Comparison of ENCODE assay signal across 29 mouse cellular contexts in the genomic region with DNA sequence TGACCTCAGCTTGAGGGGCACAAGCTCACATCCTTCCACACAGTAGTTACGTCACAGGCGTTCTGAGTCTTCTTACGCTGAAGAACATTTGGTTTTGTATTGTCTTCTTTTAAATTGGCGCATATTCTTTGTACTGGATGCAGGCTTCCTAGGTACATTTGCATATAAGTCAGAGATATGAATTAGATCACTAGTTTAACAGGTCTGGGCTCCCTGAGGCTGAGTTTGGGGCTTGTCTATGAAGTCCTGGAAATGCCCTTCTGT.
DNase-seq lines count a peak whose midpoint lies in the region; ATAC-seq and TF ChIP-seq lines count a peak whose summit lies in the region.
"Had no signal": no experiment of that assay in that cellular context is flagged by ENCODE, and none has a peak within 500 bp of the region (broad histone marks: within the 10 kb centered on the region; RNA-seq: fewer than 3 reads in every experiment).

No protein-coding gene starts in this region.

- ATAC-seq in heart, embryonic 14.5 days (ENCODE audit: insufficient number of reproducible peaks, insufficient read depth, low FRiP score, low read depth) = 0 out of 2 replicates have a peak, but pooled peaks have one; percentile 10
- no peak for ATAC-seq in midbrain, embryonic 11.5 days (ENCODE audit: low FRiP score)
- ATAC-seq in midbrain, embryonic 15.5 days (replicated peaks) = no peak
- no peak for ATAC-seq in forebrain, postnatal 0 days
- ATAC-seq: forebrain, embryonic 15.5 days; hindbrain, embryonic 16.5 days; intestine, embryonic 16.5 days; midbrain, embryonic 13.5 days had no signal

- no peaks in the 10 kb centered on the region for H3K9me3 ChIP-seq in heart, embryonic 14.5 days (ENCODE audit: control insufficient read depth, low read length)
- H3K9me3 ChIP-seq in midbrain, embryonic 11.5 days (ENCODE audit: control insufficient read depth, low read length) = no peaks in the 10 kb centered on the region
- H3K9me3 ChIP-seq in midbrain, embryonic 15.5 days = no peaks in the 10 kb centered on the region
- no peaks in the 10 kb centered on the region for H3K9me3 ChIP-seq in ES-E14 (ENCODE audit: control insufficient read depth, insufficient read depth, low read depth, low read length)
- H3K9me3 ChIP-seq in forebrain, postnatal 0 days (ENCODE audit: low read length) = no peaks in the 10 kb centered on the region
- H3K9me3 ChIP-seq: embryonic facial prominence, embryonic 12.5 days; forebrain, embryonic 15.5 days; heart, embryonic 10.5 days; limb, embryonic 10.5 days; limb, embryonic 15.5 days; liver, embryonic 13.5 days; midbrain, embryonic 13.5 days; neural tube, embryonic 15.5 days; stomach, embryonic 15.5 days had no signal

- no peak overlapping the region for H3K4me2 ChIP-seq in heart, embryonic 14.5 days (ENCODE audit: low read length)
- no peak overlapping the region for H3K4me2 ChIP-seq in midbrain, embryonic 11.5 days
- H3K4me2 ChIP-seq in midbrain, embryonic 15.5 days = no peak overlapping the region
- no peak overlapping the region for H3K4me2 ChIP-seq in forebrain, postnatal 0 days (ENCODE audit: low read depth)
- H3K4me2 ChIP-seq: embryonic facial prominence, embryonic 12.5 days; forebrain, embryonic 15.5 days; limb, embryonic 15.5 days; liver, embryonic 13.5 days; midbrain, embryonic 13.5 days; neural tube, embryonic 15.5 days; stomach, embryonic 15.5 days had no signal

- no peak overlapping the region for H3K4me3 ChIP-seq in heart, embryonic 14.5 days (ENCODE audit: control insufficient read depth in 1 of 2, insufficient read depth in 1 of 2, low read depth in 1 of 2, low read length in 2 of 2)
- H3K4me3 ChIP-seq in midbrain, embryonic 11.5 days (ENCODE audit: low read depth, low read length) = no peak overlapping the region
- no peak overlapping the region for H3K4me3 ChIP-seq in midbrain, embryonic 15.5 days
- H3K4me3 ChIP-seq in ES-E14 (ENCODE audit: insufficient read depth in 1 of 2, low read depth in 1 of 2, low read length in 2 of 2, poor library complexity in 1 of 2, severe bottlenecking in 1 of 2) = no peak overlapping the region
- no peak overlapping the region for H3K4me3 ChIP-seq in forebrain, postnatal 0 days (ENCODE audit: low read depth, low read length)
- H3K4me3 ChIP-seq: embryonic facial prominence, embryonic 12.5 days; forebrain, embryonic 15.5 days; heart, embryonic 10.5 days; limb, embryonic 10.5 days; limb, embryonic 15.5 days; liver, embryonic 13.5 days; megakaryocyte, embryonic 14.5 days; midbrain, embryonic 13.5 days; neural tube, embryonic 15.5 days; stomach, embryonic 15.5 days had no signal

- H3K36me3 ChIP-seq in heart, embryonic 14.5 days (ENCODE audit: control insufficient read depth, insufficient read depth, low read length) = no peaks in the 10 kb centered on the region
- H3K36me3 ChIP-seq in midbrain, embryonic 11.5 days (ENCODE audit: control insufficient read depth, insufficient read depth, low read length) = no peaks in the 10 kb centered on the region
- H3K36me3 ChIP-seq in midbrain, embryonic 15.5 days (replicated peaks) = no peaks in the 10 kb centered on the region
- H3K36me3 ChIP-seq in ES-E14 (ENCODE audit: control insufficient read depth, insufficient read depth, low read length, poor library complexity, severe bottlenecking) = no peaks in the 10 kb centered on the region
- H3K36me3 ChIP-seq in forebrain, postnatal 0 days (ENCODE audit: insufficient read depth) = no peaks in the 10 kb centered on the region
- H3K36me3 ChIP-seq: embryonic facial prominence, embryonic 12.5 days; forebrain, embryonic 15.5 days; heart, embryonic 10.5 days; limb, embryonic 10.5 days; limb, embryonic 15.5 days; liver, embryonic 13.5 days; midbrain, embryonic 13.5 days; neural tube, embryonic 15.5 days; stomach, embryonic 15.5 days had no signal

- intact Hi-C loops in heart, postnatal 10 days (cut with DNase I) = no loop called here

- DNase-seq in heart, postnatal 10 days = no peak
- DNase-seq in midbrain, embryonic 11.5 days (ENCODE audit: low spot score, missing footprints) = peak; percentile 67
- no peak for DNase-seq in ES-E14 (ENCODE audit: low read depth, low spot score)
- DNase-seq in B cell, adult 2 months = no peak
- DNase-seq in forebrain, postnatal 0 days = no peak
- DNase-seq: adrenal gland, postnatal 25 days; cerebellum, adult 11-12 months; cerebellum, adult 9-11 months; embryo, embryonic 11 days; kidney, adult 8-10 months; layer of hippocampus, postnatal 36 days; liver, embryonic 13.5 days; retina, postnatal 1 day; right cerebral cortex, postnatal 25 days; thymus, postnatal 25 days had no signal

- 73% methylated on average over 4 of the region's 4 CpGs for WGBS in heart, embryonic 14.5 days
- WGBS in midbrain, embryonic 11.5 days = 75% methylated on average over 4 of the region's 4 CpGs
- WGBS in midbrain, embryonic 15.5 days = 85% methylated on average over 4 of the region's 4 CpGs
- WGBS in forebrain, postnatal 0 days = 82% methylated on average over 4 of the region's 4 CpGs

- H3K27ac ChIP-seq in heart, embryonic 14.5 days (replicated peaks in 1 of 2; ENCODE audit: control insufficient read depth in 1 of 2, insufficient read depth in 1 of 2, low read depth in 2 of 2, low read length in 2 of 2) = 0 out of 4 replicates have a peak overlapping the region, but pooled peaks have one; percentile 9 to 42
- no peak overlapping the region for H3K27ac ChIP-seq in midbrain, embryonic 11.5 days (ENCODE audit: low read depth, low read length)
- H3K27ac ChIP-seq in midbrain, embryonic 15.5 days = no peak overlapping the region
- peak overlapping the region; percentile 78 for H3K27ac ChIP-seq in ES-E14 (ENCODE audit: insufficient read depth, low read depth, low read length, poor library complexity, severe bottlenecking)
- no peak overlapping the region for H3K27ac ChIP-seq in forebrain, postnatal 0 days (ENCODE audit: low read depth, low read length)
- H3K27ac ChIP-seq: embryonic facial prominence, embryonic 12.5 days; forebrain, embryonic 15.5 days; heart, embryonic 10.5 days; kidney, postnatal 0 days; limb, embryonic 10.5 days; limb, embryonic 15.5 days; liver, embryonic 13.5 days; midbrain, embryonic 13.5 days; neural tube, embryonic 15.5 days; stomach, embryonic 15.5 days had no signal

- H3K27me3 ChIP-seq in heart, embryonic 14.5 days (ENCODE audit: control insufficient read depth, insufficient read depth, low read length) = no peaks in the 10 kb centered on the region
- H3K27me3 ChIP-seq in midbrain, embryonic 11.5 days (ENCODE audit: control insufficient read depth, insufficient read depth, low read length) = no peaks in the 10 kb centered on the region
- no peaks in the 10 kb centered on the region for H3K27me3 ChIP-seq in midbrain, embryonic 15.5 days (replicated peaks)
- H3K27me3 ChIP-seq in forebrain, postnatal 0 days (ENCODE audit: insufficient read depth, low read length) = no peaks in the 10 kb centered on the region
- H3K27me3 ChIP-seq: embryonic facial prominence, embryonic 12.5 days; forebrain, embryonic 15.5 days; limb, embryonic 15.5 days; liver, embryonic 13.5 days; megakaryocyte, embryonic 14.5 days; midbrain, embryonic 13.5 days; neural tube, embryonic 15.5 days; stomach, embryonic 15.5 days had no signal

- in situ Hi-C loops in ES-E14 (cut with MboI; ENCODE audit: low sequenced_read_pairs in 2 of 2, unreplicated experiment in 2 of 2) = no loop called here

- no peak overlapping the region for H3K9ac ChIP-seq in heart, embryonic 14.5 days (ENCODE audit: low read length)
- no peak overlapping the region for H3K9ac ChIP-seq in midbrain, embryonic 11.5 days (ENCODE audit: low read length)
- no peak overlapping the region for H3K9ac ChIP-seq in midbrain, embryonic 15.5 days
- no peak overlapping the region for H3K9ac ChIP-seq in ES-E14 (ENCODE audit: insufficient read depth, low read depth, low read length, poor library complexity, severe bottlenecking)
- H3K9ac ChIP-seq in forebrain, postnatal 0 days = no peak overlapping the region
- H3K9ac ChIP-seq: embryonic facial prominence, embryonic 12.5 days; forebrain, embryonic 15.5 days; limb, embryonic 15.5 days; liver, embryonic 13.5 days; midbrain, embryonic 13.5 days; neural tube, embryonic 15.5 days; stomach, embryonic 15.5 days had no signal

- H3K4me1 ChIP-seq in heart, embryonic 14.5 days (ENCODE audit: control insufficient read depth in 2 of 2, insufficient read depth in 2 of 2, low read length in 2 of 2) = peaks cover 0 to 7% of the 10 kb centered on the region in 2 experiments; a peak in 1 of 4 replicates
- peaks cover 2% of the 10 kb centered on the region; the same call in 1 of the 2 replicates for H3K4me1 ChIP-seq in midbrain, embryonic 11.5 days (ENCODE audit: control insufficient read depth, insufficient read depth, low read length)
- H3K4me1 ChIP-seq in midbrain, embryonic 15.5 days = peaks cover 13% of the 10 kb centered on the region; the same call in 1 of the 2 replicates
- peaks cover 6 to 21% of the 10 kb centered on the region in 2 experiments; a peak in 3 of 4 replicates for H3K4me1 ChIP-seq in ES-E14 (ENCODE audit: control insufficient read depth in 2 of 2, insufficient read depth in 2 of 2, low read length in 2 of 2, poor library complexity in 1 of 2)
- no peaks in the 10 kb centered on the region for H3K4me1 ChIP-seq in forebrain, postnatal 0 days (ENCODE audit: insufficient read depth)
- H3K4me1 ChIP-seq: liver, embryonic 13.5 days had no signal

- TF ChIP-seq CTCF in forebrain, postnatal 0 days (IDR thresholded peaks at IDR 0.05; ENCODE audit: low read depth) = no peak

TF ChIP-seq in ES-E14, 5 proteins besides CTCF, POLR2A, EP300 and RAD21:
- TF ChIP-seq CHD2 (IDR thresholded peaks at IDR 0.05; ENCODE audit: low read depth, low read length) (no peak), ZNF384 (IDR thresholded peaks at IDR 0.05; ENCODE audit: low read depth, low read length) (no peak), HCFC1 (IDR thresholded peaks at IDR 0.05; ENCODE audit: borderline replicate concordance, insufficient read depth, low read length) (no peak), MAFK (IDR thresholded peaks at IDR 0.05; ENCODE audit: insufficient read depth, low read depth, low read length) (no peak), ZC3H11A (IDR thresholded peaks at IDR 0.05; ENCODE audit: borderline replicate concordance, low read depth, low read length) (no peak)

Comparison
In these comparisons a context has a peak if more than half of its experiments do, and no peak if none do; other contexts are left out.
1. H3K27ac ChIP-seq: peak in heart, embryonic 14.5 days (2 of 2) and ES-E14 (single experiment); none in midbrain, embryonic 11.5 days (single experiment), midbrain, embryonic 15.5 days (single experiment) and forebrain, postnatal 0 days (single experiment).